Mouse (Mus musculus) retina, postnatal 7 days (tissue): ENCODE measurements at regions not wholly inside any gene's neighbourhood (a gene's known extent, or its start where the extent isn't known, plus 50 kb on each side); places are given as distances from the start of the nearest gene placed in this dataset.
A peak's percentile ranks its signal among the peaks of the same experiment; 100 is the strongest.

Source experiments
- DNase-seq: peaks from one replicate; pipeline ENCODE4 v3.0.0-alpha.2; 2012; ENCODE audit warnings: low read depth, low spot score

DNA sequence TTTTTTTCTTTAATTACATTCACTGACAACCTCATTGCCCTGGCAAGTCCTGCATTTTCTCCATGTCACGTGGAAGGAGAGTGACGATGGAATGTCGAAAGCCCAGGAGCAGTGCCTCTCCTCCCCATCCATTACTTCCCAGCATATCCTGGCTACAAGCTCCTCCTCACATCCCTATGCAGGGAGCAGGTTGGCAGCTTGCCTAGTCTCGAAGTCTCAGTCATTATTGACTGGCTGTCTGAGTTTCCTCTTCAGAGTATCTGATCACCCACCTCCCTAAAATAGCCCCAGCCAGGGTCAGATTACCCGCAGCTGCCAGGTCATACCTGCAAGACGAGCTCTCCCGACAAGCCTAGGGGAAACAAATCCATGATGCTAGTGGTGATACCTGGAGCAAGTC lies 83.7 kb upstream of the Galnt15 start:
- no peak for DNase-seq

DNA sequence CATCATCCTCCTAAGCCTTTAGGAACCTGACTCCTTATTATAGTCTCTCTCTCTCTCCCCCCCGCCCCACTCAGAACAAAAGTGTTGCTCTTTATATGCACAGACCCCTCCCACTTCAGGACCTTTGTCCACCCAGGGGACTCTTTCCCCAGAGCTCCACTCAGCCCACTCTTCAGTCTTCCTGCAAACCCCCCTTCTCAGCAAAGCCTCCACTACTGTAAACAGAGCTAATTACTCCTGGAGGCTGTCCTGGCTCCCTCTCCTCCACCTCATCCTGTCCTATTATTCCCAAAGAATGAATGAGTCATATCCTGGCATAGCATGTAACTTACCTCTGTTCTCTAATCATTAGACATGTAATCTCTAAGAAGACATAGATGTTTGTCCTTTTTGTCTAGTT lies 82.8 kb upstream of the Galnt15 start:
- no peak for DNase-seq

DNA sequence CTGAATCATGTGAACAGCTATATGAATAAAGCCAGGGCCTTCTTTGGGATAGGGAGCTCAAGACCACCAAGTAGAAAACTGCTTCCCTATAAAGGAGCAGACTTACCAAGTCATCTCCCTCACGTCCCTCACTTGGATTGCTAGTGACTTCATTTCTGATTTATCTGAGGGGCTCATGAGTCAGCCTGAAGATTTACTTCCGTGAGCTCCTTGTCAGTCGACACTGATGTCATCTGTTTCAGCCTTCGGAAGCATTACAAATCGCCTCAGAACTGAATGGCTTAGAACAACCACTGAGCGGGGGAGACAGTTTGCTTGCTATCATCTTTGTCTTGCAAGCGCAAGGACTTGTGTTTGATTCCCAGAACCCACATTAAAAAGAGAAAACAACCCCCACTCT lies 81.5 kb upstream of the Galnt15 start:
- no peak for DNase-seq

DNA sequence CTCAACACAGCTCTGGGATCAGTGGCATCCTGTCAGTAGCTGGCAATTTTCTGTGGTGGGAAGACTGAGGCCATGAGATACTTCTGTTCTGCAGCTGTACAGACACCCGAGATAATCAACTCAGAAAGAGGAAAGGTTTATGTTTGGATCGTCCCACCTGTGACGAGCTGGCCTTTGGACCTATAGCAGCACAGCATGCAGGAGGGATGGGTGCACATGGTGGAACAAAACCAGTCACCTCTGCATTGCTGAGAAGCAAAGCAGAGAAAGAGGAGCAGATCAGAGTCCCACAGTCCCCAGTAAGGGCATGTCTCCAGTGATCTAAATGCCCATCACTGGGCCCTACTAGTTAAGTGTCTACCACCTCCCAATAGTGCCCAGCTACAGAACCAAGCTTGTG lies 76.9 kb upstream of the Galnt15 start:
- DNase-seq, result no peak

DNA sequence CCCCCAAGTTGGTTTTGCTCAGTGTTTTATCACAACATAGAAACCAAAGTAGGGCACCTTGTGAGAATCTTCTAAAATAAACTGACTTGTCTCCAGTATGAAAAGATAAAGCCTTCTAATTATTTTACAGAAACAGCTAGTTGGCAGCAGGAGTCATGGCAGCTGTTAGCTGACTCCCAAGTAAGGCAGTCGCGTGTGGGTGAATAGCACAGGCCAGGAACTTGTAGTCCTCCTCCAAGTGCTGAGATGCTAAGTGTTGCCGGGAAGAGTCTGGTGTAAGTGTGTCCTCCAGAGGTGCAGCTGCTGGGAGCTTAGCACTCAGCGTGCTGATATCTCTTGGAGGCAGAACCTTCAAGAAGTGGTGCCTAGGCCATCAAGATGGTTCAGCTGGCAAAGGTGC lies 75.0 kb upstream of the Galnt15 start:
- no peak for DNase-seq

DNA sequence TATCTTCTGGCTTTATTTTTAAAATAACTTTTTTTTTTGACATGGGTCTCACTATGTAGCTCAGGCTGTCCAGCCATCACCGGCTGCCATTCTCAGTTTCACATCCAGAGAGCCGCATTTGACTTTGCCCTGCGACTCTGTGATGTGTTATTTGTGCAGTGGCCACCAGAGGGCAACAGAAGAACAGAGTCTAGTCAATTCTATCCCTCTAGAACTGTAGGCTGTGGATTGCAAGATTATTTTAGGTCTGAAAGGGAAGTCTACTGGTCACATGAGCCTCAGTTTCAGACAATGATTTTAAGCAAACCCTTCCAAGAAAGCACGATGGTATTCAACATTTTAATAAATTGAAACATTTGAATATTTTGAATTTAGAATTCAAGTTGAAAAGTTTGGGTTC lies 73.8 kb upstream of the Galnt15 start:
- DNase-seq, result peak; percentile 76

DNA sequence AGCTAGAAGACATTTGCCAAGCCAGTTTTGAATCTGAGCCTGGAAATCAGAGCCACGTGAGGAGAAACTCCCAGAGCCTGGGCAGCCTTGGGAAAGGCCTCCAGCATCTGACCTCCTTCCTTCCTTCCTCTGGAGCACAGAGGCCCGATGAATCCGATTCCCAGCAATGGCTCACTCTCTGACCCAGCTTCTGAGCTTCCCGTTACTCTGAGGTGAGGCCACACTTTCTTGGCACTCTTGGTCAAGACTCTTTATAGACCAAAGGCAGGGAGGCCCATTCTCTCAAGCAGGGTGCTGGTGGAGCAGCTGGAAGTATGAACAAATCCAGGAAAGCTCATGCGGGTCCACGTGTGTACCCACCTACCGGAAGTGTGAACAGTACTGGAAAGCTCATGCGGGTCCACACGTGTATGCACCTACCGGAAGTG lies 71.6 kb upstream of the Galnt15 start:
- no peak for DNase-seq

DNA sequence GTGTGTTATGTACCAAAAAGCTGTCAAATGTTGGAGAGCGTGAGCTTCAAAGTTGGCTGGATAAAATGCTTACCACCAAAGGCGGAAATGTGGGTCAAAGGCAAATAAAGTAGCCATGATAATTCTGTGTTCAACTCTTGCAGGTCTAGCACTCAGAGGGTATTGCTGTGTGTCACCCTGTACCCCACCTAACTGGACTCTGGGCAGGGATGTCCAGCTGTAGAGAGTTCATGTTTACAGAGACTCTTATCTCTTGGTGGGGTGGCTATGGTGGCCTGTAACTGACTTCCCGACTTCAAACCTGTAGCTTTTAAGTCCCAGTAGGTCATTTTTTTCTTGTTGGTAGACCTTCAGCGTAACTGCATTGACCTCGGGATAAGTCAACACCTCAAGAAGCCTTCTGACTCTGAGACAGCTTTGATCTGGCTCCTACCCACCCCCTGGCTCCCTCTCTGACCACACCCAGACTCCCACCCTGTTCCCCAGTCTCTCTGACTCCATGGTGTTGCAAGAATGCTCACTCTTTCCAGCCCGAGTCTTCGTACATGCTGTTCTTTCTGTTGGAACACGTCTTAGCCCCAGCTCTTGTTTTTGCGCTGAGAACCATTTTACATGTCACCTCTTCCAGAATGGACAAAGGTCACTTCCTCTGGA lies 68.5 kb upstream of the Galnt15 start:
- no peak for DNase-seq

DNA sequence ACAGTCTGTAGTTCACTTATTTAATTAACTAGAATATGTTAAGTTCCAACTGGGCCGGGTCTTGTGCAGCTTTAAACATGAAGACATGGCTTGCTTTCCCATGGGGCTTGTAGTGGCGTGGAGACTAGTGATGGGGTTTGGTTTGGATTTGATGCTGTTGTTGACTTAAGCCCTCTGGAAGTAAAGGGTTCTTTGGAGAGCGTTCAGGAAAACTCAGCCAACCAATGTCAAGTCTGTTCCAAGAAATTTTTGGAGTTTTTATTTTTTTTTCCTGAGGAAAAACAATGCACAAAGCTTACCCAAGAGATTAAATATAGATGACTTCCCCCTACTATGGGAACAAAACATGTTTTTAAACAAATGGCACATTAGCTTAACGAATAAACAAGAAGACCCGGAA lies 67.3 kb upstream of the Galnt15 start:
- no peak for DNase-seq

DNA sequence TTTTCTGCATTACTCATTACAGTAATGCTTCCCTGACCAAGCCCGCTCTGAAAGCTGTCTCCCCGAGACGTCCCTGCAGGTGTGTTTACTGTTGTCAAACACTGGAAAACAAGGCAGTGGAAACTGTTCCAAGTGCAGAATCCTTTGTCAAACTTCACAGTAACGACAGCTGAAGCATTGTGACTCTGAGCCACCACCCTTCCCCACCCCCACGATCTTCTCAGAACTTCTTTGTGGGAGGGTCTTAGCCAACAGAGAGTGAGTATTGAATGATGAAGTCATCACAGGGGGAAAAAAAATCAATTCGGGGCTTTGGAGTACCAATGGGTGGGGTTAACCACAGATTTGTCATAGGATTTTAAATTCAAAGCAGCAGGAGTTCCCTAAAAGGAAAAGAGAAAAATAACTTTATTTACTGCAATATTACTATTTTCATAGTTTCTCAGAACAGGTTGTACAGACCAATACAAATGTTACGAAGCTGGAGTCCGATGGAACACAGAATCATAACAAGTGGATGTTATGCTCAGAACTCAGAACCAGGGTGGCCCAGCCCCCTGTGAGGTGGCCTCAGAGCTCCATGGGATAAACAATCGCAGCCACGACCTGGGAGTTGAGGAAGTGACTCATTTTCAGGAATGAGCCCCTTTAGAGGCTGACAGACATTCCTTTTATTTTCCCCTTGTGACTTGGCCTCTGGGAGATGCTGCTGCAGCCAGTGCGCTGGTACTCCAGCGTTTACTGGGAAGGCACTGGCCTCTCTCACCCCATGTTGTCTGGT lies 65.5 kb upstream of the Galnt15 start:
- DNase-seq, result no peak

DNA sequence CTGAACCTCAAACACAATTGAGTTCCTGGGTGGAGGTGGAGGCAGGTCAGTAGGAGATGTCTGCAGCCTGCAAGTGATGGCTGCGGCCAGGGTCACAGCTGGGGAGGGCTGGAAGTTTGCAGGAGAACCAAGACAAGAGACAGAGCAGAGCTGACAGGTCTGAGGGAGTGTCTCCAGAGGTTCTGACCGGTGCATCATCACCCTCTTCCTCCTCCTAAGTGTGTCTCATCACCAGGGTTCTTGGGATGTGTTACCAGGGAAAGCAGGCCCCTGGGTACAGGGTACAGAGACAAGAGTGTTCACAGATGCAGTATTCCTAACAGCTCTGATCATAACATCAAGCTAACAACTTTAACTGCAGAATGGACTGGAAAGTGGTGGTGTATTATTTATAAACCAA lies 64.7 kb upstream of the Galnt15 start:
- no peak for DNase-seq

DNA sequence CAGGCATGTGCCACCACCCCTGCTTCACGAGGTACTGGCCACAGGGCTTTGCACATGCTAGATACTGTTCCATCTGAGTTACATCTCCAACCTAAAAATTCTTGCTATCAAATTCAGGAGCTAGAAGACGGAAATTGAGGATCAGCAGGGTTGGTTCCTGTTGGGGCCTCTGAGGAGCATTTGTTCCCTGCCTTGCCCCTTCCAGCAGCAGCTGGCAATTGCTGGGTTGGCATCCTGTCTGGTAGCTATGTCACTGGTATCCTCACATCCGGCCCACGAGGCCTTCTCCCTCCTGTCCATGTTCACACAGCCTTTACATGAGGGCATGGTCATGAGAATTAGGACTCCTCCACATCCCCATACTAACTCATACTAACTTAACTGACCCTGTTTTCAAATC lies 64.0 kb upstream of the Galnt15 start:
- no peak for DNase-seq

DNA sequence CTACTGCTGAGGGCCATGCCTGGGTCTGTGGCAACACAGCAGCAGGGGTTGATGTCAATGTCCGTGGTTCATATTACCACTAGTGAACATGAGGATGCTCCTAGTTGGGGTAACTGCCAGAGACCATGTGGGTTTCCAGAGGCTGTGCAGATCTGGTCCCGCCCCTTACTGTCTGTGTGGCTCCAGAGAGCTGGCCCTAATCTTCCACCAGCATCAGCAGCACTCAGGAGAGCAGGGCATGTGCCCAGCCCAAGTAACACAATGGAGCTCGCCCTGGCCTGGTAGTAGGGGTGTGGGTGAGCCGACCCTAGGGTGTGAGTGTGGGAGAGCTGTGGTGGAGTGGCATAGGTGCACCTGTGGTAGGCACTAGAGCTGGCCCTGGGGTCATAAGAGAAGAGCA lies 59.3 kb upstream of the Galnt15 start:
- no peak for DNase-seq

DNA sequence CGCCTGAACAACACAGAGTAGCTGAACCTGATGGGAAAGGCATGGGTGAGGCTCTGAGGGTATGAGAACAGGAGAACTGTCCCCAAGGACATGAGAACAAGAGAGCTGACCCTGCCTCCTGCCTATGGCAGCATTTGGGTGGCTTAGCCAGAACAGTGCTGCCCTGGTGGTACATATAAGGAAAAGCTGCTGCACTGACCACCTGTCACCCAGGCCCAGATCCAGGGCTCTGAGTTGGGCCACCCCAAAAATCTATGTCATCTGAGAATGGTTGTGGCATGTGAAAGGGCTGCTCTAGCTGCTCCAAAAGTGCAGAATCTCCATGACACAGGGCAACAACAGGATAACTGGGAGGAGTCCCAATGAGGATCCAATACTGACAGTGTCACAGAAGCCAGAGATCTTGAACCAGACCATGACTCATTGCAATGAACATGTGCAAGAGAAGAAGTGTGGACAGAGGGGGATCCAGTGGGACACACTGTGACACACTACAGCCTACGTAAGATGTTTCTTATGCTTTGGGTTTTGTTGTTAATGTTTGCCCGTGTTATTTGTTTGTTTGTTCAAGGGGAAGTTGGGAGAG lies 58.5 kb upstream of the Galnt15 start:
- DNase-seq, result no peak

DNA sequence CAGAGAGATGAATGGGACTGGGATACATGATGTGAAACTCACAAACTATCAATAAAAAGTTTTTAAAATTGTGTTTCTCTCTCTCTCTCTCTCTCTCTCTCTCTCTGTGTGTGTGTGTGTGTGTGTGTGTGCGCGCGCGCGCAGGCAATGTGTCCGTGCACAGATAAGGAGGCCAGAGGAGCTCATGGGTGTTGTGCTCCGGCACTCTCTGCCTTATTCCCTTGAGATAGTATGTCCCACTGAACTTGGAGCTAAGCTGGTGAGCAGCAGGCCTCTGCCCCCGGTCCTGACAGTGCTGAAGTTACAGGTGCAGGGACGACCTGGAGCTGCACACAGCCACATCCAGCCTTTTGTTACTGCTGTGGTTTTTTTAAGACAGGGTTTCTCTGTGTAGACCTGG lies 57.9 kb upstream of the Galnt15 start:
- DNase-seq, result no peak

DNA sequence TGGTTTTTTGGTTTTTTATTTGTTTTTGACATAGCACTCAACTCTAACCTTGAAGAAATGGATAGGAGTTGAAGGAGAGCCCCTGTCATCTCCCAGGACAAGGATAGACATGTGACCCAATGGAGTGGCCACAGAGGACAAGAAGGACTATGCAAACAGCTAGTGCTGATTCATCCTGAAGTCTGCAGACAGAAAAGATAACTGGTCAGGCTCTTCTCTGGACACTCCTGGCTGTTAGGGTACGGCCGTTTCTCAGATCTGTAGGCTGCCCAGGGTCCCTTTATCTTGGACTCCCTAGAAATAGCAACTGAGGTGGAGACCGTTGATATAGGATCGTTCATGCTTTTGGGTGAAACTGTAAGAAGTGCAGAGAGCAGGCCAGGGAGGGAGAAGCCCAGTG lies 55.1 kb upstream of the Galnt15 start:
- DNase-seq, result no peak

DNA sequence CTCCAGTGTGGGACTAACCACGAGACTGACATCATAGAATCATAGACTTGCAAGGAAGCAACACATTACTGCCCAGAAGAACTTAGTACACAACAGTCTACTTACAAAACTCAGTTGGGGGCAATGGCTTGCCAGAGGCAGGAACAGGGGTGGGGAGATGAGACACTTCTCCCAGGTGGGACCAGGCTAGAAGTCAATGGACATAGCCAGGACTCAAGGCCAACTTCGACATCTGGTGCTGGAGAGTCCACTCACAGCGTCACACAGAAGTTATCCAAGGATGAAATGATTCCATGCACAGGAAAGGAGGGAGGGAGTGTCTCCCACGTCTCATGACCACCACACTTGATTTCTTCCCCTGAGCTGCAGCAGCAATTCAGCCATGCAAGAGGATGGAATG lies 50.6 kb upstream of the Galnt15 start:
- DNase-seq, result no peak

DNA sequence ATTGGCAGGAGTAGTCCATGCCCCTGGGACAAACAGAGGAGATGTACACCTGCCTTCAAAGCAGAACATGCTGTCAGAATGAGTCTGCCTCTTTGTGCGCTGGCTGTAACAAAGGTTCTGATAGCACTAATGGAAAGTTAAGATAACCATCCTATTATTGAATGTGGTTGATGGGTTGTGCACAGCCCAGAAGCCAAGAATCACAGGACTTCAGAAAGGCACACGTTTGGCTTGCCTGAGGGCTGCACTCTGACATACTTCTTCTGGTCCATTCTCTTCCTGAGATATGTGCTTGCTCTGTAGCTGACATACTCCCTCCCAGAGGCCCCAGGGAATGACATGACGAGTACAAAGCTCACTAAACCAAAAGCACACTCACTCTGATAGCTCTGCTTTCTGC lies 50.1 kb upstream of the Galnt15 start:
- no peak for DNase-seq
